Mouse (Mus musculus): Measurements from ENCODE around the gene Xrra1. TPM values are rescaled to one million over a fixed set of nuclear protein-coding genes. Genes with fewer than 3 reads are reported as not detected.
A peak's percentile ranks its signal among the peaks of the same experiment; 100 is the strongest.

Gene Xrra1
- polyA plus RNA-seq, 1 experiment, result 268 TPM

GRCm38 (mm10) chr7:99823045-99823663 is 35.8 kb upstream of the Xrra1 start:
- H3K27me3 ChIP-seq (ENCODE audit: control insufficient read depth, insufficient read depth, low read length), result no peaks in the 10 kb centered on the region
- TF ChIP-seq CTCF (IDR thresholded peaks at IDR 0.05; ENCODE audit: control insufficient read depth, insufficient read depth, insufficient replicate concordance, low read depth, low read length) (no peak), POLR2A (IDR thresholded peaks at IDR 0.05; ENCODE audit: control insufficient read depth, low read depth, low read length) (no peak)
- H3K4me3 ChIP-seq (ENCODE audit: control insufficient read depth, low read depth, low read length), result no peak overlapping the region
- no peaks in the 10 kb centered on the region for H3K36me3 ChIP-seq (ENCODE audit: control insufficient read depth, insufficient read depth, low read length)
- H3K27ac ChIP-seq (ENCODE audit: control insufficient read depth, insufficient read depth, low read depth, low read length), result no peak overlapping the region
- H3K4me1 ChIP-seq (ENCODE audit: control insufficient read depth, insufficient read depth, low read length), result no peaks in the 10 kb centered on the region

GRCm38 (mm10) chr7:99824649-99825483 is 34.0 kb upstream of the Xrra1 start:
- TF ChIP-seq POLR2A (IDR thresholded peaks at IDR 0.05; ENCODE audit: control insufficient read depth, low read depth, low read length), result no peak
- TF ChIP-seq CTCF (IDR thresholded peaks at IDR 0.05; ENCODE audit: control insufficient read depth, insufficient read depth, insufficient replicate concordance, low read depth, low read length), result no peak
- H3K36me3 ChIP-seq (ENCODE audit: control insufficient read depth, insufficient read depth, low read length), result no peaks in the 10 kb centered on the region
- H3K4me3 ChIP-seq (ENCODE audit: control insufficient read depth, low read depth, low read length), result no peak overlapping the region

GRCm38 (mm10) chr7:99825511-99825910 is 33.4 kb upstream of the Xrra1 start:
- TF ChIP-seq POLR2A (IDR thresholded peaks at IDR 0.05; ENCODE audit: control insufficient read depth, low read depth, low read length) (no peak), CTCF (IDR thresholded peaks at IDR 0.05; ENCODE audit: control insufficient read depth, insufficient read depth, insufficient replicate concordance, low read depth, low read length) (no peak)
- no peaks in the 10 kb centered on the region; the same call in 1 of the 2 replicates for H3K4me1 ChIP-seq (ENCODE audit: control insufficient read depth, insufficient read depth, low read length)
- no peaks in the 10 kb centered on the region for H3K27me3 ChIP-seq (ENCODE audit: control insufficient read depth, insufficient read depth, low read length)
- no peaks in the 10 kb centered on the region for H3K36me3 ChIP-seq (ENCODE audit: control insufficient read depth, insufficient read depth, low read length)
- H3K27ac ChIP-seq (ENCODE audit: control insufficient read depth, insufficient read depth, low read depth, low read length), result no peak overlapping the region
- H3K4me3 ChIP-seq (ENCODE audit: control insufficient read depth, low read depth, low read length), result no peak overlapping the region

More at GRCm38 (mm10) chr7:99824649-99825483, 34.0 kb upstream of the Xrra1 start:
- Histone ChIP-seq H3K27me3 (ENCODE audit: control insufficient read depth, insufficient read depth, low read length) (no peaks in the 10 kb centered on the region), H3K4me1 (ENCODE audit: control insufficient read depth, insufficient read depth, low read length) (no peaks in the 10 kb centered on the region; the same call in 1 of the 2 replicates), H3K27ac (ENCODE audit: control insufficient read depth, insufficient read depth, low read depth, low read length) (no peak overlapping the region)

- TF ChIP-seq CTCF (IDR thresholded peaks at IDR 0.05; ENCODE audit: control insufficient read depth, insufficient read depth, insufficient replicate concordance, low read depth, low read length), result no peak
- TF ChIP-seq POLR2A (IDR thresholded peaks at IDR 0.05; ENCODE audit: control insufficient read depth, low read depth, low read length), result no peak
- Histone ChIP-seq H3K4me3 (ENCODE audit: control insufficient read depth, low read depth, low read length) (no peak overlapping the region), H3K27ac (ENCODE audit: control insufficient read depth, insufficient read depth, low read depth, low read length) (no peak overlapping the region), H3K27me3 (ENCODE audit: control insufficient read depth, insufficient read depth, low read length) (no peaks in the 10 kb centered on the region), H3K36me3 (ENCODE audit: control insufficient read depth, insufficient read depth, low read length) (no peaks in the 10 kb centered on the region), H3K4me1 (ENCODE audit: control insufficient read depth, insufficient read depth, low read length) (no peaks in the 10 kb centered on the region; the same call in 1 of the 2 replicates)
These were observed 32.8 kb upstream of the Xrra1 start for GRCm38 (mm10) chr7:99826096-99826495.

DNA sequence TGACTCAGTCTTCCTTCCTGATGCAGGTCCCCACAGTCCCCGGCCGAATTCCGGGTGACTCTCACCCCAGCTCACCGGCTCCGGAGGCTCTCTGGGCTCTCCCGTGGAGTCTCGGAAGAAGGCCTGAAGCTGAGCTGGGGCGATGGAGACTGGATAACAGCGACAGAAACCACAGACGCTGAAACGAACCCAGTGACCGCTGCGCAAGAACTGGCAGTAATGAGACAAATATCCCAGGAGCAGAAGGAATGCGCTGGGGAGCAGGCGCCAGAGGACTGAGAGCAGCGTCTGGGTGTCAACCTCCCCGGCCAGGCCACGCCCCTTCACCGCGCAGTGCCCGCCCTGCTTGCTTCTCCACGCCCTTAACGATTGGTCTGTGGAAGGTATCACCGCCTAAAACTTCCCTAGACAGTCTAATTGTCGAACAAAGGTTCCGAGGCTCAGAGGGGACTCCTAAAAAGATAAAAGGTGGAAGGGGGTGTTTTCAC is 30.8 kb upstream of the Xrra1 start, which contains the start of gene Neu3:
Neu3 (minus strand) TSS at position 335 of the 488 bp plus-strand sequence.
- TF ChIP-seq POLR2A (IDR thresholded peaks at IDR 0.05; ENCODE audit: control insufficient read depth, low read depth, low read length), result peak; percentile 61
- no peak for TF ChIP-seq CTCF (IDR thresholded peaks at IDR 0.05; ENCODE audit: control insufficient read depth, insufficient read depth, insufficient replicate concordance, low read depth, low read length)
- Histone ChIP-seq H3K27me3 (ENCODE audit: control insufficient read depth, insufficient read depth, low read length) (no peaks in the 10 kb centered on the region), H3K27ac (ENCODE audit: control insufficient read depth, insufficient read depth, low read depth, low read length) (0 out of 2 replicates have a peak within 1 kb of the TSS, but pooled peaks have one; percentile 1), H3K4me1 (ENCODE audit: control insufficient read depth, insufficient read depth, low read length) (no peaks in the 10 kb centered on the region; the same call in 1 of the 2 replicates), H3K36me3 (ENCODE audit: control insufficient read depth, insufficient read depth, low read length) (no peaks in the 10 kb centered on the region), H3K4me3 (ENCODE audit: control insufficient read depth, low read depth, low read length) (peak within 1 kb of the TSS; percentile 62)

DNA sequence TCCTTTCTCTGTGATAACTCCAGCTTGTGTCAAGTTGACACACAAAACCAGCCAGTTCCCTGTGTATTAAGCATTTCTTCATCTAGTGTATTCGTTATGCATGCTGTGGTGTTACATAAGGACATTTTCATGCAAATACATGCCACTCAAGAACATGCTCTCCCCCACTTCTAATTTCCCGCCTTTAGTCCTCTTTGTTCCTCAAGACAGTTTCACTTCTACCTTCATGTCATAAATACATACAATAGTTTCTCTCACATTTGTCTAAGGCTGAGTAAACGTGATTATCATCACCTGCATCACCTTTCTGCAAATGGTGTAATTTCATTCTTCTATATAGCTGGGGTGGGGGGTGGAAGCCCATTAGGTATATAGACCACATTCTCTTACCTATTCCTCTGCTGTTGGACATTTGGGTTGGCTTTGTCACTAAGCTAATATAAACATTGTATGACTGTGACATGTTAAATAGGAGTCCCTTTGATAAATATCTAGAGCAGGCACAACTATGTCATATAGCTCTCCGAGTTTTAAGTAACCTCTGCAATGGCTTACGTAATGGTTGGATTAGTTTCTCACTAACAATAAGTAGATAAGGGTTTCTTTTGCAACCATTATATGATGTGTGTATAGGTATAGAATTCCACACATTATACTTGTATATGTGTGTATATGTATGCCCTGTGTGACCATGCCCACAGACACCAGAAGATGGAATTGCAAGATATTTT is 25.6 kb upstream of the Xrra1 start:
- H3K4me1 ChIP-seq (ENCODE audit: control insufficient read depth, insufficient read depth, low read length), result no peaks in the 10 kb centered on the region; the same call in 1 of the 2 replicates
- no peaks in the 10 kb centered on the region for H3K27me3 ChIP-seq (ENCODE audit: control insufficient read depth, insufficient read depth, low read length)
- H3K36me3 ChIP-seq (ENCODE audit: control insufficient read depth, insufficient read depth, low read length), result no peaks in the 10 kb centered on the region
- H3K27ac ChIP-seq (ENCODE audit: control insufficient read depth, insufficient read depth, low read depth, low read length), result no peak overlapping the region
- TF ChIP-seq CTCF (IDR thresholded peaks at IDR 0.05; ENCODE audit: control insufficient read depth, insufficient read depth, insufficient replicate concordance, low read depth, low read length), result no peak
- no peak for TF ChIP-seq POLR2A (IDR thresholded peaks at IDR 0.05; ENCODE audit: control insufficient read depth, low read depth, low read length)
- no peak overlapping the region for H3K4me3 ChIP-seq (ENCODE audit: control insufficient read depth, low read depth, low read length)
